Mouse (Mus musculus) kidney, adult 2 months (tissue): ENCODE data around the gene Slc16a11.

Source experiments
- CTCF ChIP-seq: fragments of 200-500 bp; conservative IDR thresholded peaks from 2 replicates; pipeline ENCODE4 v1.5.1; 2011; ENCODE audit warnings: low read depth, mild to moderate bottlenecking, control low read depth, low read length, moderate library complexity, mixed read lengths; ENCODE audit not compliant: insufficient read depth, insufficient read length
- POLR2A ChIP-seq: fragments of 200-500 bp; IDR thresholded peaks from one replicate; pipeline ENCODE4 v1.6.1; 2011; ENCODE audit warnings: low read depth, low read length, control low read depth

GRCm38 (mm10) chr11:70208778-70209388 is 3.7 kb upstream of the Slc16a11 start:
- no peak for TF ChIP-seq POLR2A
- no peak for TF ChIP-seq CTCF
